Mouse (Mus musculus): Measurements from ENCODE around the gene Akp3. TPM values are rescaled to one million over a fixed set of nuclear protein-coding genes. Genes with fewer than 3 reads are reported as not detected.

Akp3 gene
- polyA plus RNA-seq, 1 experiment from 2014 or later = not detected

DNA sequence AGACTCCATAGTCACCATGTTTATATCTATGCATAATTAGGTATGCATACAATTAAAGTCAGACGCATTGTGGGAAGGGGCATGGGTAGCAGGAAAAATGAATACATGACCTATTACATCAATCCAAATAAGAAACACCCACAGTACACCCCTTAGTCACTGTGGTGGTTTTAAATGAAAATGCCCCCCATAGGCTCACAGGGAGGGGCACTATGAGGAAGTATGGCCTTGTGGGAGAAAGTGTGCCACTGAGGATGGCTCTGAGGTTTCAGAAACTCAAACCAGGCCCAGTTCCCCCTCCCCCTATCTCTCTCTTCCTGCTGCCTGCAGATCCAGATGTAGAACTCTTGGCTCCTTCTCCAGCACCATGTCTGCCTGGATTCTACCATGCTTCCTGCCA is 20.8 kb upstream of the Akp3 start:
- no peak overlapping the region for H3K4me2 ChIP-seq (ENCODE audit: low read length)
- no peak overlapping the region for H3K9ac ChIP-seq (ENCODE audit: low read length)
- H3K4me3 ChIP-seq (ENCODE audit: low read depth, low read length) = no peak overlapping the region
- H3K9me3 ChIP-seq (replicated peaks; ENCODE audit: control insufficient read depth, low read length) = no peaks in the 10 kb centered on the region
- DNase-seq (ENCODE audit: low spot score) (no peak), ATAC-seq (no peak)
- no peak overlapping the region for H3K27ac ChIP-seq (ENCODE audit: low read depth, low read length)
- H3K4me1 ChIP-seq (ENCODE audit: control insufficient read depth, insufficient read depth, low read length) = no peaks in the 10 kb centered on the region
- WGBS = 68% methylated on average over 1 of the region's 1 CpGs
- H3K27me3 ChIP-seq (replicated peaks; ENCODE audit: control insufficient read depth, insufficient read depth, low read length) = no peaks in the 10 kb centered on the region
- no peaks in the 10 kb centered on the region for H3K36me3 ChIP-seq (ENCODE audit: control insufficient read depth, insufficient read depth, low read length)

DNA sequence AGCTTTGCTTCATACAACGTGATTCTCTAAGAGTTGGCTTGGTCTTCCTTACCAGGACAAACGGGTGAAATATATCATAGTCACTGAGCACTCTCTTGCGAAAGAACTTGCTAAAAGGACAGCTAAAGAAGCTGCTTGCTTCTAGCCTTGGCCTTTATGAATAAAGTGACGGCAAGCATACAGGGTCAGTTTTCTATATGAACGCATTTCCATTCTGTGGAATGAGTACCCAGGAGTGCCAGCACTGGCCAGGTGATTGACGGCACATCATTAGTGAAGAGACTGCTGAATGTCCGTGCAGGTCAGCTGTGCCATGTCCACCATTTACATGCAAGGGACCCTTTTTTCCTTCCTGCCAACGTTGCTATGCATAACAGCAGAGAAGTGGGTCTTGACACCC is 18.2 kb upstream of the Akp3 start:
- H3K9me3 ChIP-seq (replicated peaks; ENCODE audit: control insufficient read depth, low read length) = no peaks in the 10 kb centered on the region
- DNase-seq (ENCODE audit: low spot score) (no peak), ATAC-seq (no peak)
- H3K36me3 ChIP-seq (ENCODE audit: control insufficient read depth, insufficient read depth, low read length) = no peaks in the 10 kb centered on the region
- no peaks in the 10 kb centered on the region for H3K4me1 ChIP-seq (ENCODE audit: control insufficient read depth, insufficient read depth, low read length)
- H3K27me3 ChIP-seq (replicated peaks; ENCODE audit: control insufficient read depth, insufficient read depth, low read length) = no peaks in the 10 kb centered on the region
- no peak overlapping the region for H3K27ac ChIP-seq (ENCODE audit: low read depth, low read length)
- no peak overlapping the region for H3K4me3 ChIP-seq (ENCODE audit: low read depth, low read length)
- WGBS = 79% methylated on average over 8 of the region's 8 CpGs
- no peak overlapping the region for H3K9ac ChIP-seq (ENCODE audit: low read length)
- H3K4me2 ChIP-seq (ENCODE audit: low read length) = no peak overlapping the region

DNA sequence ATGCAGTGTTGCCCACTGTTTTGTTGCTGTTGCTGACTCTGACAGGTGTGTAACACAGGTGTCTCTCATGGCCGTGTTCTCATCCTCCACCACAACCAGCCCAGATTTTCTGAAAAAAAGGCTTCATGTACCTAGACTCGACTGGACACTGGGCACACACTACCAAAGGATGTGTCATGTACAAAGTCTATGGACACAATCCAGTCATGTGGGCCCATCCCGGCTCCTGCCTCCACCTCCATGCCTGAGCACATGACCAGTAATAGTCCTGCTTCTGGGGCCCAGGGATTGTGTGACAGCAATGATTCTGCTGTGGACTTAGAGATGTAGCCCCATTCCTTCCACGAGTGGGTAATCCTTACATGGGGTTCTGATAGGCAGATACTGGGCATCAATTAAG is 16.2 kb upstream of the Akp3 start:
- H3K36me3 ChIP-seq (ENCODE audit: control insufficient read depth, insufficient read depth, low read length) = no peaks in the 10 kb centered on the region
- no peak for ATAC-seq

DNA sequence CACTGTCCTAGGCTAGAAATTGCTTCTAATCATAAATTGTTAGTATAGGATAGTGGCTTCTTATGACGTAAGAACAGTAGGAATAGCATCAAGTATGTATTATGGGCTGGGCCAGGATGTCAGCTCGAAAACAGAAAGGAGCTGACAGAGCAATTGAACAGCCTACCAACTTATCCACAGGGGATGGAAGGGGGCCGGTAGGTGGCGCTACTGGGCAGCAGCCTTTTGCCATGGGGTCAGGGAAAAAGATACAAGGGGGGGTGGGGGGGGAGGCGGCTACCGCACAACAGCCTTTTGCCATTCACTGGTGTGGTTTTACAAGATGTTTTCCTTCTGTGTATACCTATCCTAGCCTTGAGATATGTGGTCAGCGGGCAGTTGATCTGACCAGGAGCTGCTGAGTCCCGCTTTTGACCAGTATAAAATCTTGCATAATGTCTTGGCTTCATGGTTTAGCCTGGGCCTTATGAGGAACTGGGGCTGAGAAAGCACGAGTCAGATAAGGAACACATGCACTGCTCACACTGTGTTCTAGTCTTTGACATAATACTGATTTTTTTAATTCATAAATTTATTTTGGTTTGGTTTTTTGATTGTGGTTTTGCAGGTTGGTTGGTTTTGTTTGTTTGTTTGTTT is 12.9 kb upstream of the Akp3 start:
- H3K27ac ChIP-seq (ENCODE audit: low read depth, low read length) = no peak overlapping the region
- H3K4me1 ChIP-seq (ENCODE audit: control insufficient read depth, insufficient read depth, low read length) = no peaks in the 10 kb centered on the region
- no peak overlapping the region for H3K9ac ChIP-seq (ENCODE audit: low read length)
- 45% methylated on average over 9 of the region's 9 CpGs for WGBS
- H3K4me3 ChIP-seq (ENCODE audit: low read depth, low read length) = no peak overlapping the region
- no peak for ATAC-seq
- no peak overlapping the region for H3K4me2 ChIP-seq (ENCODE audit: low read length)
- no peak for DNase-seq (ENCODE audit: low spot score)
- H3K9me3 ChIP-seq (replicated peaks; ENCODE audit: control insufficient read depth, low read length) = no peaks in the 10 kb centered on the region
- H3K36me3 ChIP-seq (ENCODE audit: control insufficient read depth, insufficient read depth, low read length) = no peaks in the 10 kb centered on the region
- no peaks in the 10 kb centered on the region for H3K27me3 ChIP-seq (replicated peaks; ENCODE audit: control insufficient read depth, insufficient read depth, low read length)

More for the DNA sequence above, 16.2 kb upstream of the Akp3 start:
- no peak overlapping the region for H3K27ac ChIP-seq (ENCODE audit: low read depth, low read length)
- no peaks in the 10 kb centered on the region for H3K4me1 ChIP-seq (ENCODE audit: control insufficient read depth, insufficient read depth, low read length)
- whole genome bisulfite sequencing = 90% methylated on average over 4 of the region's 4 CpGs
- DNase-seq (ENCODE audit: low spot score) = no peak
- no peaks in the 10 kb centered on the region for H3K9me3 ChIP-seq (replicated peaks; ENCODE audit: control insufficient read depth, low read length)
- H3K9ac ChIP-seq (ENCODE audit: low read length) = no peak overlapping the region
- no peaks in the 10 kb centered on the region for H3K27me3 ChIP-seq (replicated peaks; ENCODE audit: control insufficient read depth, insufficient read depth, low read length)
- H3K4me2 ChIP-seq (ENCODE audit: low read length) = no peak overlapping the region
- H3K4me3 ChIP-seq (ENCODE audit: low read depth, low read length) = no peak overlapping the region

DNA sequence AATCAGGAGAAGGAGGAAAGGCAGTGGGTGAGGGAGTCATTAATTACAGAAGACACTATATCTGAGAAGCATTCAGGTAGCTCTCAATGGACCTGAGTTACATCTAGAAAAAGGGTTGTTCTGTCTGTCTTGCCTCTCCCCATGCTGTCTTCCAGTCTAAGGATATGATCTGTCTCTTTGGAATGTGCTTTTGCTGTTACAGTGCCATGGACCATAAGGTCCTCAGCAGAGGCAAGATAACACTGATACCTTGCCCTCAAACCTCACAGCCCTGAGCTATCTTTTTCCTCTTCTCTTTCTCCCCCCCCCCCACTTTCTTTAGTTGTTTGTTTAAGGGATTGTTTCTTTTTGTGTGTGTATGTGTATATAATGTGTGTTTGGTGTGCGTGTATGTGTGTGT is 10.0 kb upstream of the Akp3 start:
- Histone ChIP-seq H3K4me2 (ENCODE audit: low read length) (no peak overlapping the region), H3K36me3 (ENCODE audit: control insufficient read depth, insufficient read depth, low read length) (no peaks in the 10 kb centered on the region)

DNA sequence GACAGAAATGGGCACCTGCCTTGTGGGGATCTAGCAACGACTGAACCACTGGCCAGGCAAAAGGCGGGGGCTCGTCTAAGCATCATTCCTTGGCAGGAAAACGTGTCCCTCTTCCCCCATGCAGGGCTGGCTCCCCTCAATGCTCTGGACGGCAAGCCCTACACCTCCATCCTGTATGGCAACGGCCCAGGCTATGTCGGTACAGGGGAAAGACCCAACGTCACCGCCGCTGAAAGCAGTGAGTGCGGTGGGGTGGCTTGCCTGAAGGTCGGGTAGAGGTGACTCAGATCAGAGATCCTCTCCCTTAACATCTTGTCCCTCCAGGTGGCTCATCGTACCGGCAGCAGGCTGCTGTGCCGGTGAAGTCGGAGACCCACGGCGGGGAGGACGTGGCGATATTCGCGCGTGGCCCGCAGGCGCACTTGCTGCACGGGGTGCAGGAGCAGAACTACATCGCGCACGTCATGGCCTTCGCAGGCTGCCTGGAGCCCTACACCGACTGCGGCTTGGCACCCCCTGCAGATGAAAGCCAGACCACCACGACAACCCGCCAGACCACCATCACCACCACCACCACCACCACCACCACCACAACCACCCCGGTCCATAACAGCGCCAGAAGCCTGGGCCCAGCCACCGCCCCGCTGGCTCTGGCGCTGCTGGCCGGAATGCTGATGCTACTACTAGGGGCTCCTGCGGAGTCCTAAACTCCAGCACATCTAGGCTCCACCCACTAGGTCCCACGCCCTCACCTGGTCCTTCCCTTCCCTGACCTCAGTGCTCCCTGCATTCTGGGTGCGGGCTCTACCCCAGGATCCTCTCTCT is 2.6 kb downstream of the Akp3 start:
- DNase-seq (ENCODE audit: low spot score) = no peak
- no peaks in the 10 kb centered on the region for H3K9me3 ChIP-seq (replicated peaks; ENCODE audit: control insufficient read depth, low read length)
- H3K27me3 ChIP-seq (replicated peaks; ENCODE audit: control insufficient read depth, insufficient read depth, low read length) = peaks cover 19% of the 10 kb centered on the region
- no peak for ATAC-seq
- no peaks in the 10 kb centered on the region for H3K4me1 ChIP-seq (ENCODE audit: control insufficient read depth, insufficient read depth, low read length)
- H3K9ac ChIP-seq (ENCODE audit: low read length) = no peak overlapping the region
- 0 out of 2 replicates have a peak overlapping the region, but pooled peaks have one; percentile 10 for H3K4me3 ChIP-seq (ENCODE audit: low read depth, low read length)
- WGBS = 13% methylated on average over 43 of the region's 43 CpGs
- no peaks in the 10 kb centered on the region for H3K36me3 ChIP-seq (ENCODE audit: control insufficient read depth, insufficient read depth, low read length)
- peak overlapping the region; percentile 33; the same call in 1 of the 2 replicates for H3K4me2 ChIP-seq (ENCODE audit: low read length)
- H3K27ac ChIP-seq (ENCODE audit: low read depth, low read length) = no peak overlapping the region

More for the DNA sequence above, 10.0 kb upstream of the Akp3 start:
- no peaks in the 10 kb centered on the region for H3K27me3 ChIP-seq (replicated peaks; ENCODE audit: control insufficient read depth, insufficient read depth, low read length)
- H3K4me3 ChIP-seq (ENCODE audit: low read depth, low read length) = no peak overlapping the region
- no peaks in the 10 kb centered on the region for H3K9me3 ChIP-seq (replicated peaks; ENCODE audit: control insufficient read depth, low read length)
- H3K9ac ChIP-seq (ENCODE audit: low read length) = no peak overlapping the region
- H3K4me1 ChIP-seq (ENCODE audit: control insufficient read depth, insufficient read depth, low read length) = no peaks in the 10 kb centered on the region
- DNase-seq (ENCODE audit: low spot score) = no peak
- H3K27ac ChIP-seq (ENCODE audit: low read depth, low read length) = no peak overlapping the region
- WGBS = 80% methylated on average over 1 of the region's 1 CpGs
- no peak for ATAC-seq

DNA sequence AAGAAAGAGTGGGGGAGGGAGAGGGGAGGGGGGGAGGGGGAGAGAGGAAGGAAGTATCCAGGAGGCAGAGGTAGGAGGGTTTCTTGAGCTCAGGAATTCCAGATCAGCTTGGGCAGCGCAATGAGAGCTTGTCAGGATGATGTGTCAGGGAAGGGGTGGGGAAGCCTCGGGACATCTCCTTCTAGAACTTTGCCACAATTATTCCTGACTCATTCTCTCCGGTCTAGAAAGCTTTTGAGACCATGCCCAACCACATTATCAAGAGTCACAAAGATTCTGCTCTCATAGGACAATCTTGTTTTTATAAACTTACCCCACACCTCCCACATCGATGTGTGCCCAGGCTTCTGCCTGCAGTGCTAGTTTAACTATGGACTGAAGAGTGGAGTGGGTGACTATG is 7.0 kb downstream of the Akp3 start:
- Histone ChIP-seq H3K27ac (ENCODE audit: low read depth, low read length) (no peak overlapping the region), H3K9ac (ENCODE audit: low read length) (no peak overlapping the region), H3K4me3 (ENCODE audit: low read depth, low read length) (no peak overlapping the region), H3K4me1 (ENCODE audit: control insufficient read depth, insufficient read depth, low read length) (no peaks in the 10 kb centered on the region), H3K36me3 (ENCODE audit: control insufficient read depth, insufficient read depth, low read length) (no peaks in the 10 kb centered on the region), H3K4me2 (ENCODE audit: low read length) (no peak overlapping the region), H3K9me3 (replicated peaks; ENCODE audit: control insufficient read depth, low read length) (no peaks in the 10 kb centered on the region), H3K27me3 (replicated peaks; ENCODE audit: control insufficient read depth, insufficient read depth, low read length) (peaks cover 15% of the 10 kb centered on the region)
- ATAC-seq = no peak
- no peak for DNase-seq (ENCODE audit: low spot score)
- 90% methylated on average over 4 of the region's 4 CpGs for WGBS

DNA sequence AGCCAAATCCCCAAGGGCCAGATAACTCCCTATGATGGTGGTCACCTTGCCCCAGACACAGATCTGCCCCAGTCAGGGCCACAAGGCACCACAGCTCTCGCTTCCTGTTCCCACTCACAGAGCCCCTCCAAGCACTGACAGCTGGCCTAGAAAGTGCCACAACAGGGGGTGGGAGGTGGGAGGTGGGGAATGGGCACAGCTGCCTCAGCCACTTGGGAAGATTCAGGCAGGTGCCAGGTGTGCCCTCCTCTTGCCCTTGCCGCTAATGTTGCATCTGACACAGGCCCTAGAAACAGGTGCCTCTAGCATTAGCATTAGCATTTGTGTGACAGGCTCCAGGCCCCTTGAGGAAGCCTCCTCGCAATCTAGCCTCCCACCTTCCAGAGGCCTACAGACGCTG is 16.8 kb downstream of the Akp3 start:
- DNase-seq (ENCODE audit: low spot score) (no peak), ATAC-seq (no peak)
- H3K9me3 ChIP-seq (replicated peaks; ENCODE audit: control insufficient read depth, low read length) = no peaks in the 10 kb centered on the region
- no peak overlapping the region for H3K27ac ChIP-seq (ENCODE audit: low read depth, low read length)
- no peaks in the 10 kb centered on the region for H3K36me3 ChIP-seq (ENCODE audit: control insufficient read depth, insufficient read depth, low read length)
- H3K4me3 ChIP-seq (ENCODE audit: low read depth, low read length) = no peak overlapping the region
- H3K27me3 ChIP-seq (replicated peaks; ENCODE audit: control insufficient read depth, insufficient read depth, low read length) = no peaks in the 10 kb centered on the region
- H3K4me1 ChIP-seq (ENCODE audit: control insufficient read depth, insufficient read depth, low read length) = no peaks in the 10 kb centered on the region
- no peak overlapping the region for H3K9ac ChIP-seq (ENCODE audit: low read length)
- no peak overlapping the region for H3K4me2 ChIP-seq (ENCODE audit: low read length)
- 78% methylated on average over 4 of the region's 4 CpGs for WGBS

DNA sequence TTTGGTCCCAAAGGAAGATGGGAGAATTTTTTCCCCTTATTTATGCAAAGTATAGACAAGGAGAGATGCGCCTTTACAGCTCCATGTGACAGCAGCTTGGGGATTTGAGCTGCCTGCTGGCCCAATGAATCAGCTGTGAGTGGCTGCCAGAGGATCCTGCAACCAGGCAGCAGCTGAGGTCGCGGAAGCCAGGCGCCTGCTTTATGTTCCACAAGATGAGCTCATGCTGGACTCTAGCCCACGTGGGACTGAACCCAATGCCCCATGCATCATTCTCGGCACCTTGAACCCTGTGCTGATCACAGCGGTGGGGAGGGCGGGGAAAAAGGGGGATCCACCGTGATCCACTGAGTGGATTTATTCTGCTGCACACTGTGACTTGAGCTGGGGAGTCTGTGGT is 17.7 kb downstream of the Akp3 start:
- peak; percentile 52; the same call in 1 of the 2 replicates for ATAC-seq
- no peaks in the 10 kb centered on the region for H3K4me1 ChIP-seq (ENCODE audit: control insufficient read depth, insufficient read depth, low read length)
- H3K9ac ChIP-seq (ENCODE audit: low read length) = no peak overlapping the region
- H3K36me3 ChIP-seq (ENCODE audit: control insufficient read depth, insufficient read depth, low read length) = no peaks in the 10 kb centered on the region
- 62% methylated on average over 9 of the region's 9 CpGs for WGBS
- no peak overlapping the region for H3K27ac ChIP-seq (ENCODE audit: low read depth, low read length)
- H3K4me3 ChIP-seq (ENCODE audit: low read depth, low read length) = no peak overlapping the region
- H3K4me2 ChIP-seq (ENCODE audit: low read length) = no peak overlapping the region
- no peaks in the 10 kb centered on the region for H3K27me3 ChIP-seq (replicated peaks; ENCODE audit: control insufficient read depth, insufficient read depth, low read length)
- H3K9me3 ChIP-seq (replicated peaks; ENCODE audit: control insufficient read depth, low read length) = no peaks in the 10 kb centered on the region
- peak; percentile 60 for DNase-seq (ENCODE audit: low spot score)
